Mouse (Mus musculus): Measurements from ENCODE around the gene Zfp385c.

Zfp385c gene

GRCm38 (mm10) chr11:100588462-100588861 lies 103.8 kb downstream of the Zfp385c start:
- ChIA-PET CTCF (interaction anchor here in 1 of 4 experiments (0.5 kb wide), 1 partner anchor 175 kb away, joined by 3 read pairs; no protein-coding TSS in a partner anchor), POLR2A (interaction anchor here in 2 of 4 experiments (0.6 to 7.2 kb wide), 3 partner anchors 12 to 23 kb away, joined by 3 to 34 read pairs (median 5); no protein-coding TSS in a partner anchor)

- ChIA-PET CTCF (interaction anchor here in 1 of 4 experiments (0.6 kb wide), 1 partner anchor 20 kb away, joined by 4 read pairs; no protein-coding TSS in a partner anchor), POLR2A (interaction anchor here in 2 of 4 experiments (0.6 to 5.4 kb wide), 5 partner anchors 8 to 202 kb away, joined by 3 to 49 read pairs (median 6); partner anchors contain the start of gene Acly (in 1 of the 2))
Observed at GRCm38 (mm10) chr11:100585148-100585547, 107.1 kb downstream of the Zfp385c start.

GRCm38 (mm10) chr11:100584561-100584961 lies 107.7 kb downstream of the Zfp385c start:
- ChIA-PET POLR2A (interaction anchor here in 1 of 4 experiments (5.4 kb wide), 1 partner anchor 8 kb away, joined by 49 read pairs; no protein-coding TSS in a partner anchor), CTCF (interaction anchor here in 1 of 4 experiments (0.6 kb wide), 1 partner anchor 128 kb away, joined by 3 read pairs; the partner anchor contains the start of gene Kat2a)

GRCm38 (mm10) chr11:100582836-100583235 lies 109.4 kb downstream of the Zfp385c start:
- POLR2A ChIA-PET = interaction anchor here (0.5 to 5.4 kb wide), 12 partner anchors 8 to 1104 kb away, joined by 3 to 49 read pairs (median 3); partner anchors contain the start of gene Acly (in 1 of the 4)

GRCm38 (mm10) chr11:100582413-100582812 lies 109.8 kb downstream of the Zfp385c start:
- CTCF ChIA-PET = interaction anchor here in 1 of 4 experiments (2.1 kb wide), 1 partner anchor 113 kb away, joined by 6 read pairs; no protein-coding TSS in a partner anchor
- POLR2A ChIA-PET = interaction anchor here (0.5 to 5.4 kb wide), 15 partner anchors 9 to 1105 kb away, joined by 3 to 49 read pairs (median 3); partner anchors contain the start of genes Dnajc7 (in 1 of the 4) and Nkiras2 (in 1 of the 4)

More at GRCm38 (mm10) chr11:100582836-100583235, 109.4 kb downstream of the Zfp385c start:
- CTCF ChIA-PET = no interaction called here

GRCm38 (mm10) chr11:100581756-100582155 lies 110.5 kb downstream of the Zfp385c start:
- POLR2A ChIA-PET = interaction anchor here (0.5 to 5.4 kb wide), 16 partner anchors 9 to 214 kb away, joined by 3 to 49 read pairs (median 3); partner anchors contain the start of genes Acly (in 1 of the 4), Dnajc7 (in 1 of the 4) and Nkiras2 (in 1 of the 4)
- CTCF ChIA-PET = interaction anchor here in 2 of 4 experiments (1.6 to 2.1 kb wide), 2 partner anchors 30 to 113 kb away, joined by 5 to 6 read pairs; no protein-coding TSS in a partner anchor

GRCm38 (mm10) chr11:100580275-100580674 lies 112.0 kb downstream of the Zfp385c start:
- CTCF ChIA-PET = interaction anchor here (0.6 to 2.1 kb wide), 5 partner anchors 24 to 121 kb away, joined by 3 to 7 read pairs (median 5); no protein-coding TSS in a partner anchor
- POLR2A ChIA-PET = interaction anchor here (0.6 to 5.4 kb wide), 17 partner anchors 12 to 260 kb away, joined by 3 to 49 read pairs (median 4); partner anchors contain the start of genes Acly (in 3 of the 4) and Nkiras2 (in 1 of the 4)

- POLR2A ChIA-PET = interaction anchor here (0.6 to 4.6 kb wide), 15 partner anchors 12 to 133 kb away, joined by 3 to 24 read pairs (median 4); partner anchors contain the start of genes Acly (in 3 of the 4), Kat2a (in 1 of the 4) and Nkiras2 (in 1 of the 4)
Observed at GRCm38 (mm10) chr11:100579116-100579799, 113.0 kb downstream of the Zfp385c start.

GRCm38 (mm10) chr11:100577852-100578599 lies 114.2 kb downstream of the Zfp385c start:
- ChIA-PET POLR2A (interaction anchor here in 3 of 4 experiments (0.6 to 4.6 kb wide), 16 partner anchors 9 to 361 kb away, joined by 3 to 24 read pairs (median 3); partner anchors contain the start of genes Acly (in 2 of the 3), Hspb9 (in 1 of the 3), Jup (in 1 of the 3) and Kat2a (in 1 of the 3)), CTCF (interaction anchor here in 1 of 4 experiments (0.5 kb wide), 1 partner anchor 681 kb away, joined by 3 read pairs; no protein-coding TSS in a partner anchor)

More at GRCm38 (mm10) chr11:100579116-100579799, 113.0 kb downstream of the Zfp385c start:
- CTCF ChIA-PET = interaction anchor here in 1 of 4 experiments (1.4 kb wide), 1 partner anchor 116 kb away, joined by 5 read pairs; no protein-coding TSS in a partner anchor
